Mouse (Mus musculus): ENCODE results near the gene 1110025L11Rik. TPM values are rescaled to one million over a fixed set of nuclear protein-coding genes. Genes with fewer than 3 reads are reported as not detected.

The 1110025L11Rik gene
- not detected for polyA plus RNA-seq (2017; shearing (Covaris generic))

DNA sequence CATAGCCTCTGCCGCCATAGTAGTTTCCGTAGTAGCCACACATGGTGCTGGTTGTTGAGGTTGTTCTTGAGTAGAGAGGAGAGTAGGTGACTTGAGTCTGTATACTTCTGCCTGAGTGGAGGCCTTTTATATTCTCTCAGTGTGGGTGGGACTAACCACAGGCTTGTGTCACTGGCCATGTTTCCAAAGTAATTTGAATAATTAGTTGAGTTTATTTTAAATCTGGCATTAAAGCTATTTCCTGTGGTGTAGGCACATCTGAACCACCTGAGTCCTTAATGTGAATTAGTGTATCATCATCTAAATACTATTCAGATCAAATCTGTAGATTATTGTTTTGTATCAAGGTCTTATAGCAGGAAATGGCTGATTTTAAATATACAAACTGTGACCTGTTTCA is at the start of gene 1110025L11Rik:
TSS of gene 1110025L11Rik (minus strand) at position 101 of the 400 bp plus-strand sequence.

DNA sequence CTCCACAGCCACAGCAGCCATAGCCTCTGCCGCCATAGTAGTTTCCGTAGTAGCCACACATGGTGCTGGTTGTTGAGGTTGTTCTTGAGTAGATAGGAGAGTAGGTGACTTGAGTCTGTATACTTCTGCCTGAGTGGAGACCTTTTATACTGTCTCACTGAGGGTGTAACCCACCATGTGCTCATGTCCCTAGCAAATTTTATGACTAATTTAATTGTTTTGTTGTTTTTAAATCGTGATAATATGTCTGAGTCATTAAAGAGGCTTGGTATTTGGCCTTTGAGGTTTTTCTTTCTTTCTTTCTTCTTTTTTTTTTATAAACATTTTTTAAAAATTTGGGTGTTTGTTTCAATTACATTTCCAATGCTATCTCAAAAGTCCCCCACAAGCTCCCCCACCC is 16.0 kb downstream of the 1110025L11Rik start, which contains the start of gene Krtap6-5:
TSS of gene Krtap6-5 (minus strand) at position 101 of the 400 bp plus-strand sequence.

DNA sequence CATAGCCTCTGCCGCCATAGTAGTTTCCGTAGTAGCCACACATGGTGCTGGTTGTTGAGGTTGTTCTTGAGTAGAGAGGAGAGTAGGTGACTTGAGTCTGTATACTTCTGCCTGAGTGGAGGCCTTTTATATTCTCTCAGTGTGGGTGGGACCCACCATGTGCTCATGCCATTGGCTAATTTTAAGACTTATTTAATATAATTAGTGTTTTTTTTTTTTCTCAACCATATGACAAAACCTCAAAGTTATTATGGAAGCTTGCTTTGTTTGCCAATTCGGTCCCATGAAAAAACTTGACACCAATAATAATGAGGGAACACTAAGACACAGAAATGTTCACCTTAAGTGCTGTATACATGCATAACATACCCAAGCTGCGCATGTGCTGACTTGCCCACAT is 22.4 kb downstream of the 1110025L11Rik start, which contains the start of gene Gm10228:
TSS of gene Gm10228 (minus strand) at position 101 of the 400 bp plus-strand sequence.

DNA sequence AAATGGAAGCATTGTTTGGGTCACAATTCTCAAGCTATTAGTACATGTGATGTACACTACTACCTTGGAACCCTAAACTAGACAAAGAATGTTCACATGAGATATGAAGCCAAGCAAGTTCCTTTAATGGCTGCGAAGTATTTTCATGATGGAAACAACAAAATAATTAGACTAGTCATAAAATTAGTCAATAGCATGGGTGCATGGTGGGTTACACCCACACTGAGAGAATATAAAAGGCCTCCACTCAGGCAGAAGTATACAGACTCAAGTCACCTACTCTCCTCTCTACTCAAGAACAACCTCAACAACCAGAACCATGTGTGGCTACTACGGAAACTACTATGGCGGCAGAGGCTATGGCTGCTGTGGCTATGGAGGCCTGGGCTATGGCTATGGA is 32.4 kb downstream of the 1110025L11Rik start, which contains the start of gene Krtap6-1:
TSS of gene Krtap6-1 (plus strand) at position 301 of the 400 bp plus-strand sequence.

DNA sequence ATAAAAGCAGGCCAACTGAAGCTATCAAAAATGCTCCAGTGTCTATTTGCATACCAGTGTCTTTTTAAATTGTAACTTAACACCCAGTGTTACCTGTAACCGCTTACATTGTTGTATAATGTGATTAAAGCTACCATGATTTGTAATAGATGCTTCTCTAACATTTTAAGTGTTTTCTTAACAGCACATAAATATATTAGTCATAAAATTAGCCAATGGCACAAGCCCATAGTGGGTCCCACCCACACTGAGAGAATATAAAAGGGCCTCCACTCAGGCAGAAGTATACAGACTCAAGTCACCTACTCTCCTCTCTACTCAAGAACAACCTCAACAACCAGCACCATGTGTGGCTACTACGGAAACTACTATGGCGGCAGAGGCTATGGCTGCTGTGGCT is 48.8 kb downstream of the 1110025L11Rik start, which contains the start of gene Gm10229:
TSS of gene Gm10229 (plus strand) at position 301 of the 400 bp plus-strand sequence.

Other genes with a start within 250 kb of the 1110025L11Rik start
- not detected for gene Krtap15, start 243.8 kb downstream of the 1110025L11Rik start, polyA plus RNA-seq (2017; shearing (Covaris generic))
- not detected for gene Krtap14, start 237.9 kb downstream of the 1110025L11Rik start, polyA plus RNA-seq (2017; shearing (Covaris generic))
- gene Krtap19-1, start 194.6 kb downstream of the 1110025L11Rik start, polyA plus RNA-seq (2017; shearing (Covaris generic)), result not detected
- gene Krtap19-2, start 189.7 kb downstream of the 1110025L11Rik start, polyA plus RNA-seq (2017; shearing (Covaris generic)), result not detected
- not detected for gene Krtap19-3, start 186.0 kb downstream of the 1110025L11Rik start, polyA plus RNA-seq (2017; shearing (Covaris generic))
- gene Krtap19-4, start 178.9 kb downstream of the 1110025L11Rik start, polyA plus RNA-seq (2017; shearing (Covaris generic)), result not detected
- gene Krtap19-5, start 167.5 kb downstream of the 1110025L11Rik start, polyA plus RNA-seq (2017; shearing (Covaris generic)), result not detected
- gene Krtap19-9b, start 131.7 kb downstream of the 1110025L11Rik start, polyA plus RNA-seq (2017; shearing (Covaris generic)), result not detected
- not detected for gene Krtap16-3, start 101.1 kb downstream of the 1110025L11Rik start, polyA plus RNA-seq (2017; shearing (Covaris generic))
- not detected for gene Krtap22-2, start 53.2 kb downstream of the 1110025L11Rik start, polyA plus RNA-seq (2017; shearing (Covaris generic))
- not detected for gene Gm10229, start 48.7 kb downstream of the 1110025L11Rik start, polyA plus RNA-seq (2017; shearing (Covaris generic))
- not detected for gene Krtap6-1, start 32.3 kb downstream of the 1110025L11Rik start, polyA plus RNA-seq (2017; shearing (Covaris generic))
- not detected for gene Gm10228, start 22.5 kb downstream of the 1110025L11Rik start, polyA plus RNA-seq (2017; shearing (Covaris generic))
- gene Krtap6-5, start 16.1 kb downstream of the 1110025L11Rik start, polyA plus RNA-seq (2017; shearing (Covaris generic)), result not detected
- not detected for gene Krtap6-3, start 20.0 kb upstream of the 1110025L11Rik start, polyA plus RNA-seq (2017; shearing (Covaris generic))
- not detected for gene Gm6358, start 76.8 kb upstream of the 1110025L11Rik start, polyA plus RNA-seq (2017; shearing (Covaris generic))
- not detected for gene Gm10061, start 87.1 kb upstream of the 1110025L11Rik start, polyA plus RNA-seq (2017; shearing (Covaris generic))
- not detected for gene Gm9789, start 94.0 kb upstream of the 1110025L11Rik start, polyA plus RNA-seq (2017; shearing (Covaris generic))
- not detected for gene Gm7735, start 105.5 kb upstream of the 1110025L11Rik start, polyA plus RNA-seq (2017; shearing (Covaris generic))
- gene 1110057P08Rik, start 110.7 kb upstream of the 1110025L11Rik start, polyA plus RNA-seq (2017; shearing (Covaris generic)), result not detected
- not detected for gene Krtap20-2, start 141.9 kb upstream of the 1110025L11Rik start, polyA plus RNA-seq (2017; shearing (Covaris generic))